Mouse (Mus musculus) left cerebral cortex, adult 11 months (tissue): Measurements from ENCODE around the gene Tbc1d8.

Source experiments
- DNase-seq: peaks from one replicate; pipeline ENCODE4 v3.0.0; 2022; ENCODE audit warnings: low spot score

Gene Tbc1d8

DNA sequence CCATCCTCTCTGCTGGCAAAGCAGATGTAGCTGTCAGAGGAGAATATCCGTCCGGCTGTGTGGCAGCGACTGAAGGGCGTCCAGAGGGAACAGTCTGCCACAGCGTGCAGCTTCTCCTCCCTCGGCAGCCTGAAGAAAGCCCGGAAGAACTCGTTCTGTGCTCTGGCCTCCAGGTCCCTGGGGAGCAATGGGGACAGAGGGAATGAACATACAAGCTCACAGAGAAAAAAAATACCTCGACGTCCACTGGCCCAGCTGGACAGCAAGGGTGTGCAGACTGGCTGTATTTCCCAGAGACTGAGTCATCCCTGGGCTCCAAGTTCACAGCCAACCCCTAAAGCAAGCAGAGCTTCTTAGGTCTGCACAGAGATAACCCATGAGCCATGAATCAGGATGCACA lies 84.5 kb downstream of the Tbc1d8 start:
- no peak for DNase-seq

GRCm38 (mm10) chr1:39393217-39393867 lies 85.2 kb downstream of the Tbc1d8 start:
- no peak for DNase-seq

GRCm38 (mm10) chr1:39392189-39392588 lies 86.4 kb downstream of the Tbc1d8 start:
- DNase-seq, result peak; percentile 72

DNA sequence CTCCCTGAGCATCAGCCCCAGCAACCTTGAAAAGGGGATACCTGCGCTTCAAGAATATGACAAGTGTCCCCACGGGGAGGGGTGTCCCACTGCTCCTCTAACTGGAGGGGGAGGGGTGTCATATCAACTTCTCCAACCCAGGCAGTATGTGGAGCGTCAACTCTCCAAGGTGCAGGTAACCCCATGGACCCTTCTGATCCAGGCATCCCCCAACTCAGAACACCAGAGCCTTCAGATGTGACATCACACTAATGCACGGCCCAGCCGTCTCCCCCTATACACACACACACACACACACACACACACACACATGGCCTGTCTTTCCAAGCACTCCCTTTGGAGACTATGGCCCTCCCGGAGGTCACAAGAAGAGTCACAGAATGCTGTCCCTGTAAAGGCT lies 86.9 kb downstream of the Tbc1d8 start:
- DNase-seq, result no peak

DNA sequence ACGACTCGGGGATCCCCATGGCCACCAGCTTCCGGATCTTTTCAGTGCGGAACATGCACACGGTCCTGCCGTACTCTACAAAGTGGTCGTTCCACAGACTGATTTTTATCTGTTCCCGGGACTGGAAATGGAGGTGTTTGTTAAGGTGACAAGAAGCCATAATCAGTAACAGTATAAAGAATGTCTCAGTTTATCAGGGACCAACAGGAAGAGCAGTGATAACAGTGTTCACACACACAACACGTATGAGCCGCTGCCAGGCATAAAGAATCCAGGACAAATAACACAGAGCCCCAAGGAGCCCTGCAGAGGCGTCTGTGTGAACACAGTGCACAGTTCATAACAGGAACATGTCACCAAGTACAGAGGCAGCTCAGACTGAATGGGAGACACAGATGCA lies 89.2 kb downstream of the Tbc1d8 start:
- DNase-seq, result no peak

- DNase-seq, result no peak
Measured at GRCm38 (mm10) chr1:39388163-39388562, 90.4 kb downstream of the Tbc1d8 start.

DNA sequence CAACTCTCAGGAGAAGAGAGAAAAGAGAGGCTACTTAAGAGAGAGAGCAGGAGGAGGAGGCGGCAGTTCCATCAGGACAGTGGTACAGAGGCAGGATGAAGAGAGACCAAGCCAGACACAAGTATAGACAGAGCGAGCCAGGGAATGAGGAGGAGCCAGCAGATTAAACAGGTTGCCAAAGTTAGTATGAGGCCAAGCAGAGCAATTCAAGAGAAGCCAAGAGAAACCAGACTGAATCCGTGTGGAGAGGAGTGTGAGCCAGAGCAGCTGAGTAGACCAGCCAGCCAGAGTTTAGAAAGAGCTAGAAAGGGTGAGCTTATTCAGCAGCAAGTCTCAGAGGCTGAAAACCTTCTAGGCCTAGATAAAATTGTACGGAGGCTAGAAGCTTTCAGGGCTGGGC lies 91.1 kb downstream of the Tbc1d8 start:
- no peak for DNase-seq

DNA sequence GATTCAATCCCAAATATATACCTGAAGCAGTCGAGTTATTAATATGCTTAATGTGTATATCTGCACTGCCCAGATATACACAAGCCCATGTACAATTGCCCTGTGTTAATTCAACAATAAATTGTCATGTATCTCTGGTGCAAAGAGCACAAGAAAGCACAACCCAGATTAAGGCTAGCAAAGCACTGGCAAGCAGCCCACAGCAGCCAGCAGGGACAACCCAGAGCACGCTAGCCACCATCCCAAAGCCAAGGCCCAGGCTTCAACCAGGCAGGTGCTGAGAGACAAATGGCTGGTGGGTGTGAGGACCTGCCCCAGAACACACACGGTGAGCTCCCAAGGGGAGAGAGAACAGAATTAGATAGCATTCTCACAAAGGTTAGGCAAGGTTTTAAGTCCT lies 92.1 kb downstream of the Tbc1d8 start:
- no peak for DNase-seq

GRCm38 (mm10) chr1:39384914-39385313 lies 93.6 kb downstream of the Tbc1d8 start:
- DNase-seq, result no peak

- no peak for DNase-seq
Measured at GRCm38 (mm10) chr1:39381017-39381416, 97.5 kb downstream of the Tbc1d8 start.

DNA sequence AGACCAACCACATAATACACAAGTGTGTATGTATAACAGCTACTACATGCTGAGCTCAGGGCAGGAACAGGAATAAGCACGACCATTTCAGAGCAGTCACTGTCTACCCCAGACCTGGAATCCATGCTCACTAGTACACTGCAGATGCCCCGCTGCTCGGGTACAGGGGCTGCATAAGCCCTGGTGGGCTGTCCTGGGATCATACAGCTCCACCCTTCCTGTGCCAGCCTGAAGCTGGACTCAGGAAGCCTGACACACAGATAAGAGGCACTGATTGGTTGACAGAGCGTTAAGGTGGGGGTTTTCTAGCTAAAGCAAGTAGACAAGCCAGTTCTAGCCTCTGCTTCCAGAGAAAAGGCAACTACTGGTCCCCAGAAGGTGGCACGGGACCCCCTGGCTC lies 99.5 kb downstream of the Tbc1d8 start:
- DNase-seq, result no peak

DNA sequence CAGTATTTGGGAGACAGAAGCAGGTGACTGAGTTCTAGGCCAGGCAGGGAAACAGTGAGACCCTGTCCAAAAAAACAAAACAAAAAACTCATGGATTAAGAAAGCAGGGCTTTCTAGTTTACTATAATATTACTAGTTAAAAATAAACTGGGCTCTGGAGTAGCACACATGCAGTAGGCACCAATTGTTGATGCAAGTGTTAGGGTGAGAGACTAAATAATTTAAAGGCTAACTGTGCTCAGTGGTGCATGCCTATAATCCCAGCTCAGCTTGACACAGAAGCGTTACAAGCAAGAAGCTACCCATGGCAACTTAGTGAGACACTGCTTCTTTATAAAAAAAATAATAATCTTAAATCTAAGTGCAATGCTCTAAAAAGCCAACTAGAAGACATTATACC lies 100.0 kb downstream of the Tbc1d8 start:
- DNase-seq, result no peak

- DNase-seq, result no peak
Measured at GRCm38 (mm10) chr1:39376726-39377240, 101.8 kb downstream of the Tbc1d8 start.

DNA sequence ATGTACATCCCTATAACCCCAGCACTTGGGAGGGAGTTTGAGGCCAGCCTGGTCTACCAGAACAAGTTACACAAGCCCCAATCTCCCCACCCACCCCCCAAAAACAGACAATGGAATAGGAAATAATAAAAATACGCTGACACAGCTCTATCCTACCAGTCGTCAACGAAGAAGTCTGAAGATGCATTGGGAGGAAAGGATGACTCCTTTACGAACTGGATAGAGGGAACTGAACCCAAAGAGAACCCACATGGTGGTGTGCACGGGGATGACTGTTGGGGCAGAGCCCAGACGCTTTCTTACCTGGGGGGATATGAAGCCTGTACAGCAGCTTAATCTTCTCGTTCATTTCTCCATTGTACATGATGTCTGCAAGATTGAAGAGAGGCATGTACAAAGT lies 102.4 kb downstream of the Tbc1d8 start:
- DNase-seq, result no peak

- no peak for DNase-seq
Measured at GRCm38 (mm10) chr1:39374231-39374809, 104.2 kb downstream of the Tbc1d8 start.

- DNase-seq, result no peak
Measured at GRCm38 (mm10) chr1:39373378-39373777, 105.2 kb downstream of the Tbc1d8 start.

- DNase-seq, result no peak
Measured at GRCm38 (mm10) chr1:39372220-39372843, 106.2 kb downstream of the Tbc1d8 start.

DNA sequence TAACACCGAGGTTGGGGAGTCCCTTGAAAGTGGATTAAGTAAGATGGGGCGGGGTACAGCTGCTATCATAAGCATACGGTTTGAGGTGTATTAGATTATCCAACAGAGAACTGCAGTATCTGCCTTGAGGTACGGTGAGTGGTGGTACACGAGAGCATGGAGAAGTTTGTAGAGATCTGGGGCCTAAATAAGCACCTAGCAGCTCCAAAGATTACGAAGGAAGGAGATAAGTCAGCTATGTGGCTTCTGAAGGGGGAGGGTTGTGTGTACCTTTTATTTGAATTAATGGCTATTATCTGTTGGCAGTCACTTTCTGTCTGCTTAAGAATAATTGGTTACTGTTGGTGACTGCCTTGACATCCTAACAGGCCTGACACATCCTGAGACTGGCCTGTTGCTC lies 108.1 kb downstream of the Tbc1d8 start:
- DNase-seq, result no peak

DNA sequence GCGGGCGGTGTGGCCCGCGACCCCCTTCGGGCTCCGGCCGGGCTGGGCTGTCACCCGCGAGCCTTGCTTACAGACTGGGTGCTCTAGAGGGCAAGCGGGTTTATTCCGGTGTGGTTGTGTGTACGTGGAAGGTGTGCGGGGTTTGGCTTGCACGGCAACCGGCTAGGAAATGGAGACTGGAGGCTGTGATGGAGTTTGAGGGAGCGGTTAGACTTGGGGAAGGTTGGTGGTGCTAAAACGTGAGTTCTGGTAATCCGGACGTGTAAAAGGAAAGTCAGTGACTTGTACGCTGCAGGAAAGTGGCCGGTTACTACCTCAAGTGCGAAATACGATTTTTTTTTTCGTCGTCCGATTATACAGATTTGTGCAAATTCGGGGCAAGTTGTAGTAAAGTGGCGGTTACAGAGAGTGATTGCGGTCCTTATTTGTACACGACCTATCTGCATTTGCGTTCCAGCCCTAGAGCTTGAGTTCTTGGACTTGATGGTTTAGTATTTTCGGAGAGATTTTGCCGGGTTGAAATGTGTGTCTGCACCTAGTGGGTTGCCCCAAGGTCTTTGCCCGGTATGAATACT lies 110.2 kb downstream of the Tbc1d8 start:
- DNase-seq, result no peak

GRCm38 (mm10) chr1:39367601-39368266 lies 110.8 kb downstream of the Tbc1d8 start, which contains the start of gene Rpl31:
Gene Rpl31 (plus strand): TSS chr1:39367842.
- DNase-seq, result peak; percentile 95

- no peak for DNase-seq
Measured at GRCm38 (mm10) chr1:39367045-39367444, 111.5 kb downstream of the Tbc1d8 start.

DNA sequence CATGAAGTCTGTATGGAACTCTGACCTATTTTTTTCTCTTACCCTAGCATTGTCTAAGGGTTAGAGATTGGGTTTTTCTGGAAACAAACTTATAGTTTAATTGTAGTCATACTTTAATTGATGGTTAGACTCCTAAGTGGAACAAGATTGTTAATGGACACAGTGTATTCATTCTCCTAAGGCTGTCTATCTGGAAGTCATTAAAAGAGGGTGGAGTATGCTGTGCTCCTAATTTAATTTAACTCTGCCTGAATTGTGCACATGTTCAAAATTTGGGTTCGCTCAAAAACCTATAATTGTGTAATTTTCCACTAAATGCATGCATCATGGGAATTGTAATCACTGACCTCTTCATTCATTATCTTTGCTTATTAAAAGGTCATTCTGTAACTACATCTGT lies 113.0 kb downstream of the Tbc1d8 start:
- DNase-seq, result no peak

GRCm38 (mm10) chr1:39362515-39362893 lies 116.1 kb downstream of the Tbc1d8 start:
- DNase-seq, result no peak
